Mouse (Mus musculus): ENCODE measurements around the gene Ppp1r15a.
"Not testable (repeated sequence)": the region's sequence is repeated elsewhere in the genome, so short reads cannot be mapped to it uniquely, and the experiment has no call there.

The Ppp1r15a gene

GRCm38 (mm10) chr7:45484985-45485384, 41.1 kb downstream of the Ppp1r15a start:
- not testable (repeated sequence) for DNase-seq (ENCODE audit: low read depth, low spot score)

GRCm38 (mm10) chr7:45482166-45482565, 43.9 kb downstream of the Ppp1r15a start:
- no peak for DNase-seq (ENCODE audit: low read depth, low spot score)

GRCm38 (mm10) chr7:45481374-45481927, 44.6 kb downstream of the Ppp1r15a start, which contains the start of gene Tulp2:
Gene Tulp2, plus strand, starts transcription at chr7:45481877.
- peak; percentile 94 for DNase-seq (ENCODE audit: low read depth, low spot score)

- not testable (repeated sequence) for DNase-seq (ENCODE audit: low read depth, low spot score)
Observed at GRCm38 (mm10) chr7:45480310-45480709, 45.8 kb downstream of the Ppp1r15a start.

GRCm38 (mm10) chr7:45478774-45479173, 47.3 kb downstream of the Ppp1r15a start:
- DNase-seq (ENCODE audit: low read depth, low spot score), result no peak

GRCm38 (mm10) chr7:45477003-45477402, 49.1 kb downstream of the Ppp1r15a start:
- DNase-seq (ENCODE audit: low read depth, low spot score), result peak; percentile 79

- DNase-seq (ENCODE audit: low read depth, low spot score), result no peak
Observed at GRCm38 (mm10) chr7:45476453-45476852, 49.6 kb downstream of the Ppp1r15a start.

GRCm38 (mm10) chr7:45475291-45475969, 50.6 kb downstream of the Ppp1r15a start:
- DNase-seq (ENCODE audit: low read depth, low spot score), result peak; percentile 84
